Mouse (Mus musculus) CD4-positive helper T cell, adult 2 months (primary cell): ENCODE measurements around the gene Gm49322.
"Not testable (repeated sequence)": the region's sequence is repeated elsewhere in the genome, so short reads cannot be mapped to it uniquely, and the experiment has no call there.

Source experiments
- DNase-seq: peaks from one replicate; pipeline ENCODE4 v3.0.0-alpha.2; 2012; ENCODE audit warnings: low read depth, missing footprints, low spot score

Gene Gm49322

DNA sequence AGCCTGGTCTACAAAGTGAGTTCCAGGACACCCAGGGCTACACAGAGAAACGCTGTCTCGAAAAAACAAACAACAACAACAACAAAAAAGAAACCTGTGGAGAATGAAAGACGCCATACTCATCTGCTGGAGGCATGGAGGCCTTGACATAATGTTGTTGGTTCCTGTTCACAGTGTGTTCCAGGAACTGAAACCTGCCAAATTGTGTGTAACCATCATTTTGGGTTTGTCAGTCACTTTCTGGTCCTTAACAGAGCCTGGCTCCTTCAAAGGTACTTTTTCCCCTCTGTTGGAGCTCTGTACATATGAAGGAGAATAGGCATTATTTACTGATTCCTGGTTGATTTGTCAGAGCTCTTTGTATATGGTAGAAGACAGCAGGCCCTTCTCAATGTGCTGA lies 6.1 kb downstream of the Gm49322 start:
- no peak for DNase-seq

DNA sequence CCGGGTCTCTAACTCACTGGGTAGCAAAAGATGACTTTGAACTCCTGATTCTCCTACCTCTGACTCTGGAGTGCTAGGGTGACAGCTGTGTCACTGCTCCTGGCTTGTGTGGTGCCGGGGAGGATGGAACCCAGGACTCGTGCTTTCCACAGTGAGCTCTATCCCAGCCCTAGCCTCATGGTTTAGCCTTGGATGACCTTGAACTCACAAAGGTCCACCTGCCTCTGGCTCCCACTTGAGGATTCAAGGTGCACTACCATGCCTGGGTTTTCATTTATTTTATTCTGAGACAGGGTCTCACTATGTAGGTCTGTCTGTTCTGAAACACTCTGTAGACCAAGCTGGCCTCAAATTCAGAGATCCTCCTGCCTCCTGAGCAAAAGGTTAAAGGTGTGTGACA lies 8.0 kb downstream of the Gm49322 start:
- DNase-seq, result no peak

DNA sequence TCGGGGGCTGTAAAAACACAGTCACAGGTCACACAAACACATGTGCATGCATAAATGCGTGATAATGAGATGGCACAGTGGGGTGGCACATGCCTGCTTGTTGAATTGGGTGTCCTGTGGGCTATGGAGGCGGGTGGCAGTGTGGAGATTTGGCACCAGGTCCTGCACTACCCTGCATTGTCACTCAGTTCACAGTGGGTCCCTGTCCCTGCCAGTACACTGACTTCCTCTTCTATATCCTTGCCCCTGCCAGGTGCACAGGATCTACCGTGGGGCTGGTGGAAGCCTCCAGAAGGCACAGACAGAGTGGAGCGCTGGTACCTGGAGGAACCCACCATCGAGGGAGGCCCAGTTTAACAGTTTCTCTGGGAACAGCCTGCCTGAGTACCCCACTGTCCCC lies 8.5 kb downstream of the Gm49322 start:
- no peak for DNase-seq

DNA sequence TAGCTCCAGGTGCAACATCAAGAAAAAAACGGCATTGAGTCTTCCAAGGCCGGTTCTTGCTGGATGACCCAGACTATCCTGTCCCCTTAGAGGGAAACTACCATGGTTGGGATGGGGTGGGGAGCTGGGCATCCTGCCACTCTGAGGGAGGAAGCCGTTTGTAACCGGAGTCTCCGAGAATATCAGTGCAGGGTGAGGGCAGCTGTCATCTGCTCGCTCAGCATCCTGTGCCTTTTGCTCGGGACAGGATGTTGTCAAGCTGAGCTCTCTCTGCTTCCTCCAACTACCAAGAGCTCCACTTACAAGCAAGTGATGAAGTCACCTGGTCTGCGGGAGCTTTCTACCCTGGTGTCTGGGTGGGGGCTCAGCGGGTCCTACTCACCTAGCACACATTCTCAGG lies 12.4 kb downstream of the Gm49322 start:
- DNase-seq, result peak; percentile 86

DNA sequence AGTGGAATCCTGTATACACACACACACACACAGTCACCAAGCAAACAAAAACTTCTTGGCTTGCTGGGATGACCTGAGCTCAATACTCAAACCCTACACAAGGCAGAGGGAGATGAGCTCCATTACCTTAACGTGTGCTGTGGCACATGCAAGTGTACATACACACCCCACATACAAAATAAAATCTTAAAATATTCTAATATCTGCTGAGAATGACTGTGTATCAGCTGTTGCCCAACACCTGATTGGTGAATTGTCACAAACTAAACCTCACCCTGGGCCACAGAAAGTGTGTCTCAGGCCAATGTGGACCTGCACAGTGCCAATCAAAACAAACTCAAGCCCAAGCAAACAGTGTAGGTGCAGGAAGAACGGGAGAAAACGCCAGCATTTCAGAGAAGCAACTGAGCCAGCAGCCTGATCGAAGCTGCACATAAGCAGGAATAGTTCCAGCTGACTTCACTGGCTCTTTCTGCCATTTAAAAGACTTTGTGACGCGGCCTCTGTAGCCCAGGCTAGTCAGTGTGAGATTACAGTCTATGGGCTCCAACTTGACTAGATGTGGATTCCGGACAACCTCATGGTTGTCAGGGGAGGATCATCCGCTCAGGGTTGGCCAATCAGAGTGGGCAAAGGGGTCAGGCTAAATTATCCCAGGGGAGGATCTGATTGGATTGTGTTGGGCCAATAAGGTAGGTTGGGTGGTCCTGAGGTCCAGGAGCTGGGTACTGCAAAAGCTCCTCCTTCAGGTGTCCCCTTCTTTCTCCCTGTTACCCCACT lies 13.8 kb downstream of the Gm49322 start:
- no peak for DNase-seq

DNA sequence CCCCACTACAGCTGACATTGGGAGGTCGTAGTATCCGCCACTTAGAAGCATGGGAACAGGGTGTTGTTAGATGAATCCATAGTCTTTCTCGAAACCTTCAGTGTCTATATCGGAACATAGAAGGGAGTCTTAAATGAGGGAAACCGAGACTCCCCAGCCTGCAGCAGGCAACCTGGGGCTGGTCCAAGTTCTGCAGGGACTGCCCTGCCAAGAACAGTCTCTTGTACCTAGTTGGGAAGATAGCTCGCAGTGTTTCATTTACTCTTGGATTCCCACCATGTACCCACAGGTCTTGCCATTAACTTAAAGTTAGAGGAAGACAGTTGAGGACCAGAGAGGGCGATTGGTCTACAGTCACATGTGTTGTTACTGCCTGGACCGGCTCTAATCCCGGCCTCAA lies 14.5 kb downstream of the Gm49322 start:
- DNase-seq, result no peak

DNA sequence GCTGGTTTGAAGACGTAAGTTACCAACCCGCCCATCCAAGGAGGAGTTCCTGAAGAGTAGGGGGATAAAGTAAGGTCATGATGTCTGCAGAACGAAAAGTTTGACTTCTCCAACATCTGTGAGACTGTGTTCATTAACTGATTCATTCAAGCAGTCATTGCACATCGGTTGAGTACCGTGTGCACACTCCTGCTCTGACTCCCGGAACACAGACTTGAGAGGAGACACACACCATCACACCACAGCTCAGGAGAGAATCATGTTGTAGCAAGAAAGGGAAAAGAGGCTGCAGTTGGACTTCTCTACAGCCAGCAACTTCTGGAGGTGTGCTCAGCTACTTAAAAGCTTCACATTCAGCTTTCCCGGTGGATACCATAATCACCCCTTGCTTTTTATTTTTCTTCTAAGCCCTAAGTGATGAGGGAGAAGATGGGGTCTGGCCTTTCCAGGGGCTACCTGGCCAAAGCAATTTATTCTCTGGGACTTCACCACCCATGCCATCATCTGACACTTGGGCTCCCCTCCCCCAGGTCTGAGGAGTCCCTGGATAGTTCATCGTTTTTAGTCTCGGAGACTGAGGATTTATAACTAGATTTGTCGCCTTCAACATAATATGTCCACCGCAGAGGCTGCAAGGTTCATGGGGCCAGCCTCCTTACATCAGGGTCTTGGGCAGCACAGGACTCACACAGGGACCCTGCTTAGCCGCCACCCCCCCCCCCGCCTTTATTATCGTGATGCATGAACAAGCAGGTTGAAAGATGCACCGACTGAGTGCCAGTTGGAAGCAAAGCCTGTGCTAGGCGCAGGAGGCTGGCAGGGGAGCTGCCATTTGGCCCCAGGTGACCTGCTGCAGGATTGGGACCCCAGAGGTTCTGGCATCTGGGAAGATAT lies 15.2 kb downstream of the Gm49322 start:
- DNase-seq, result no peak

DNA sequence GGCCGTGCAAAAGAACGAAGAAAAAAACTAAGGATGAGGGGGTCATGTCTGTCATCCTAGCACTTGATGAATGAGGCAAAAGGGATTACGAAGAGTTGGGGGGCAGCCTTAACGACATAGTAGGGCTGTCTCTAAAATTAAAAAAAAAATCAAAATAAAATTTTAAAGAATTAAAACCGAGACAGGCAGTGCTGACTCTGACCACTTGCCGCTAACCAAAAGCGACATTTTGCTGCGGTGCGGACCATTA lies 15.8 kb downstream of the Gm49322 start:
- no peak for DNase-seq

DNA sequence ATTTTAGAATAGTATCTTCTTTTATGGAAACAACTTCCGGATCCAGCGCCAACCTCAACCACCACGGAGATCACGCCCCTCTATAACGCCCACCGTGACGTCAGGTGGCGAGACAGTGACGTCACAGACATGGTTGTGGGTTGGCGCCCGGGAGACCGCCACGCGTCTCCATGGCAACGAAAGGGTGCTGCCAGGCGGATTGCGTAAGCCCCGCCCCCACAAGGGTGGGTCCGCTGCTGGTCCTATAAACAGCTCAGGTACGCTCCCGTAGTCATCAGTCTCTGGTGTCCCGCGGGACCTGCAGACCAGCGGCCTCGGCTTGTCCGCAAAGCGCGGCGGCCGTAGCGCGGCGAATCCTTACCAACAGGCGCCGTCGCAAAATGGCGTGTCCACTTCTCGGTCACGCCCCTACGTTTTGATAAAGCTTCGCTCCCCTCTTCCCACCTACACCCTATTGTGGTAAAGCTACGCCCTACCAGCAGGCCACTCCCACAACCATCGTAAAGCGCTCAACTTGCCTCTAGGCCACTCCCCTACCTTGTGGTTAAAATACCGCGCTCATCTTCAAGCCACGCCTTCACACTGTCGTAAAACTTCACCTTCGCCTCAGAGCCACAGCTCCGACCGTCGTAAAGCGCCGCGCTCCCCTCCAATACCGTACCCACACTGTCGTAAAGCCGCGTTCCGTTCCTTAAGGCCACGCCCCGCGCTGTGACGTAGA lies 16.3 kb downstream of the Gm49322 start:
- peak; percentile 100 for DNase-seq

DNA sequence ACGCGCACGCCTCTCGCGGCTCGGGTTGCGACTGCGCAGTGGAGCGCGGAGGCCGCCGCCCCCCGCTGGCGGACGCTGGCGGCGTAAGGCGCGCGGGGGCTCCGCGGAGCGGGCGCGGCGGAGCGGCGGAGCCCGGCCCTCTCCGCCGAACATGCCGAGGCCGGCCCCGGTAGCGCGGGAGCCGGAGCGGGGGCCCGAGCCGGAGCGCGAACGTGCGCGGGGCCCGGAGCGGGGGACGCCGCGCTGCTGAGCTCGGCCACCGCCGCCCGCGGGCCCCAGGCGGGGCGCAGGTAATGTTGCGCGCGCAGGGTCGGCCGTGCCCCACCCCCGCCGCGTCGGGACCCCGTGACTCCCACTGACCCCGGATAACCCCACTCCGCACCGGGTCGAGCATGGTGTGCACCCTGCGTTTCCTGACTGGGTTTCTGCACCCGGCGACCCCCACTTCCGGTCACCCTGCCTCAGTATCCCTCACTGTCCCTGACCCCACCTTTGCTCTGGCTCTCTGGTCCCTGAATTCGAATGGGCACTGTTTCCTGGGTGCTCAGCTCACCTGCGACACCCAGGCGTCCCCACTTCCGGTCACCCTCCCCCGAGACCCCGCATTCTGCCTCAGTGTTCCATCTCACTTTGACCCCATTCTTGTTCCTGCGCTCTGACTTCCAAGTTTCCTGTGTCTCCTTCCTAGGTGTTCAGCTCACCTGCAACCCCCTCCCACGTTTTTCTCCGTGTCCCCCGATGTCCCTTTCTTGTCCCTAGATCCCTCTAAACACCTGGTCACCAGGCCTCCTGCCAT lies 17.0 kb downstream of the Gm49322 start, which contains the start of gene Csnk1g2:
Gene Csnk1g2 (plus strand): TSS at position 178 of the 796 bp plus-strand sequence.
- peak; percentile 85 for DNase-seq

DNA sequence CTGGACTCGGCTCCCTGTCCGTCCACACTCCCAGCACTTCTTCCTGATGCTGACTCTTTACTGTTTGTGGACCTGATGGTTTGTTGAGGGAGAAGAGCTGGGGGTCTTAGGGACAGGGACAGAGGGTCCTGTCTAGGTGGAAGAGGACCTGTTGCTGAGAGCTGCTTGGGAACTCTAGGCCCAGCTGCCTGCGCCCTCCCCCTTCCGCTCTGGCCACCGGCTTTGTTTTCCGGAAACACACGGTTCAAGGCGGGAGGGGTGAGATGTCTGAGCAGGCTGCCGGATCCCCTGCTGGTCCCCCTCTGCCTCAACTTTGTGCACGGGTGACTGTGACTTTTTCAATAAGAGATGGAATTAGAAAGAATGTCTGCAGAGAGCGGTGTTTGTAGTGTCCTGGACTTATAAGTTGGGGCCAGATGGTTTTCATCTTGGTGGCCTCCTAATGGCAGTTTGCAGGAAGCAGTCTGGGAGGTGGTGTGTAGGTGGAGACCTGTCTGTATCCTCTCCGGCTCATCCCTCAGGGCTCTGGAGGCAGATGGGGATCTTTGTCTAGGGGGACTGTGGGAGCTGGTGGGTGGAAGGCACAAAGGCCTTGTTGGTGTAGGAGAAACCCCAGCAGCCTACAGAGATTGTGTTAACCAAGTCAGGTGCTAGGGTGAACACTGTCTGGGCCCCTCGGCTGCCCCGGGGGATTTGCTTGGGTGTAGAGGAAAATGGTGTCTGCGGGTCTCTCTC lies 17.8 kb downstream of the Gm49322 start:
- peak; percentile 81 for DNase-seq

DNA sequence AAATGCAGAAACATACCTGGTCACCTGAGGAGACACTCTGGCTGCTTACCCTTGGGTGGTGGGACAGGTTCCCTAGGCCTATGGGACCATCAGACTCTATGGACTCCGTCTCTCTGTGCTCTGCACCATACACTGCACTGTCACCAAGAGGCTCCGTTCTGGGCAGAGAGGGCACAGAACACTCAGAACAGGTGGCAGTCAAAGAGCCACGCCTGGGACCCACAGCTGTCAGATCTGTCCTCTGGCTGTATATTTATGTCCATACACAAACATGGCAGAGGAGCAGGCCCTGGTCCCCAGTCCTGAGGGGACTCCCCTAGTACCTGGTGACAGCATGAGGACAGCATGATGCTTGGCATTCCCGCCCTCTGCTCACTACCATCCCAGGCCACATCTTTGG lies 19.9 kb downstream of the Gm49322 start:
- DNase-seq, result no peak

DNA sequence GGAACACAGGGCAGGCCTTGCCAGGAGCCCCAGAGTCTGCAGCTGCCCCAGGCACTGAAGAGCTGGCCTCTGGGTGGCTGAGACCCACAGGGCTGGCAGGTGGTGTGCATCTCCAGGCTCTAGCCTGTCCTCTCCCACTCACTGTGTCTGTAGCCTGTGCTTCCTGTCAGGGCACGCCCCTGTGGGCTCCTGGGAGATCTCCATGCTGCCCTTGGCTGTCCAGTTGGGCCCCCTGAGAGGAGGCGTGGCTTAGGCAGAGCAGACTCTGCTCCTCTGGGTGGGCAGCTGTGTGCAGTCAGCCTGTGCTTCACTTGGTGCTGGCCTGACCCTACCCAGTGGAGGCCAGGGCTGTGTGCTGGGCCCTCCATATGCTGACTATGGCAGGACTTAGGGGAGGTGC lies 21.9 kb downstream of the Gm49322 start:
- no peak for DNase-seq

DNA sequence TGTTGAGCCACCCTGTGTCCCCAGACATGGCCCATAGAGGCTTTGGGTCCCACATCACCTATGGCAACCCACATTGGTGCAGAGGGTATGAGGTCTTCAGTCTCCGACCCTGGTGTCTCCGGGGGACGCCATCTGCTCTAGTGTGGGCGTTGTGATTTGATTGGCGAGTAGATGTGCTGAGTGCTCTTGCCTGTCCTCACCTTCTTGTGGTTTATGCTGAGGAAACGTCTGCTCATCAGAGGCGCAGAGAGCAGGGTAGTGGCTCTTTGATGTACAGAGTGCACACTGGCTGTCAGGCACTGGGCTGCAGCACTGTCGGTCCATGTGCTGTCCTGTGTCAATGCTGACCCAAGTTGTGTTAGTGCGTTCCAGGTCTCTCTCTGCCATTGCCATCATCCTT lies 23.1 kb downstream of the Gm49322 start:
- peak; percentile 66 for DNase-seq

DNA sequence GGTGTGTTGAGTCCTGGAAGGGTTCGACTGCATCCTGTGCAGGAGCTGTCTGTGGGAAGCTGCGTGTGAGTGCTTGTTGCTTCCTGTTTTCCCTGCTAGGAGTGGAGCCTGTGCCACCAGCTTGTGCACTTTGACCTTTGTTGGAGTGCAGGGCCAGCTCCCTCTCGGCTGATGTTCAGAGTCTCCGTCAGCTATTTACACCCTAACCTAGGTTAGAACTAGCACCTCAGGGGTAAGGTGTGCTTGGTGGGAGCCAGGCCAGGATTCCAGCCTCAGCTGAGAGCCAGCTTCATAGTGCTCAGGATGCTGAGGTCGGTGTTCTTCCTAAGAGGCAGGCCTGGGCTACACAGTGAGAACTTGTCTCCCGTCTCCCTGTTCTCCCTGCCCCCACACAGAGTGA lies 29.5 kb downstream of the Gm49322 start:
- DNase-seq, result no peak

DNA sequence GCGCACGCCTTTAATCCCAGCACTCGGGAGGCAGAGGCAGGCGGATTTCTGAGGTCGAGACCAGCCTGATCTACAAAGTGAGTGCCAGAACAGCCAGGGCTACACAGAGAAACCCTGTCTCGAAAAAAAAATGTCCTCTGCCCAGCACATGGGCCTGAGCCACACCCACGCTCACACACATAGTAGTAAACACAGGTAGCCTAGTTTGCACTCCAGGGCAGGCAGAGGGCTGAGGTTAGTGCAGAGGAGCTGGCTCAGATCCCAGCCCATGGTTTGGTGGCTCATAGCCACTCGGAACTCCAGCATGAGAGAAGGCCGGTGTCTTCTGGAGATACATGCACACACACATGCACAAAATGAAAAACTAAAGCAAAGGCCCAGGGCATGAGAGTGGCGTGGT lies 41.1 kb downstream of the Gm49322 start:
- DNase-seq, result no peak

DNA sequence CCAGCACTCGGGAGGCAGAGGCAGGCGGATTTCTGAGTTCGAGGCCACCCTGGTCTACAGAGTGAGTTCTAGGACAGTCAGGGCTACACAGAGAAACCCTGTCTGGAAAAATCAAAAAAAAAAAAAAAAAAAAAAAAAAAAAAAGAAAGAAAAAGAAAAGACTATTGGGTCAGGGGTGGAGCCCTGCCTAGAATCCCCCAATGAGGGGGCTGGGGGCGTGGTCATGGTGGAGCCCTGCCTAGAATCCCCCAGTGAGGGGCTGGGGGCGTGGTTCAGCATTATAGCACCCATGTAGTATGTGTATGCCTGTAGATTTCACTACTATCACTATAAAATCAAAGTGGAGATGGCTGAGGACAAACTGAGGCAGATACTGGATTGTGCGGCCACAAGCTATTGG lies 44.1 kb downstream of the Gm49322 start:
- not testable (repeated sequence) for DNase-seq

DNA sequence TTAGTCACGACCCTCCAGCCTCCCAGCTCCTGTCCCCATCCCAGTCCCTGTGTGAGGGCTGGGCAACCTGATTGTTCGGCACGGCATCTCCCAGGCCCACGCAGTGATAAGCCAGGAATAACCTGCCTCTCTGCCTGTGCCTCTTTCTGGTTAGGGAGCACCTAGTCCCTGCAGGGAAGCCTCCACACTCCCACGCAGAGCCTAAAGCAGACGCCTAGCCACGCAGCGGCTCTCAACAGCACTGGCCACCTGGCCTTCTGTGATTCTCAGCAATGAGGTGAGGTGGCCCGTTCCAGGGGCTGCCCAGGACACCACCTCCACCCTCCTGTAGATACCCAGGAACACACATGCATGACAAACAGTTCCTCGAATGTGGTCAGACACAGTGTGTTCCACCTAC lies 44.6 kb downstream of the Gm49322 start:
- DNase-seq, result no peak

DNA sequence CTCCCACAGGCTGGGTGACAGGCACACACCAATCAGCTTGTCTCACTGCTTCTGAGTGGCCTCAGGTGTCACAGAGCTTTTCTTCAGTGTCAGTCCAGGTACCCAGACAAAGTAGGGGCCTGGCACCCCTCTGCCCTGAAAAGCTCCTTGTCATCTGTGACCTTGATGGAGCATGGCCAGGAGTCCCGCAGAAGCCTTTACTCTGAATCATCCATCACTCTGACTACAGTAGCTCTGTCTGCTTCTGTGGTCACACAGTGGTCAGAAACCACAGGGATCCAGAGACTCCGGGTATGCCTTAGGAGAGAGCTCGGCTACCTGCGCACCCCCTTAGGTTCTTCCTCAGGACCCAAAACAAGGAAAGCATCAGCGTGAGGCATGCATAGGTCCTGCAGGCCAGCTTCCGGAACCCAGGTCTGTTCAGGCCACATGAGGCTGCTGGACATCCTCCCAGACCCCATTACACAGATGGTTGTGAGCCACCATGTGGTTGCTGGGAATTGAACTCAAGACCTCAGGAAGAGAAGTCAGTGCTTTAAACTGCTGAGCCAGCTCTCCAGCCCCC lies 47.4 kb downstream of the Gm49322 start:
- DNase-seq, result no peak

DNA sequence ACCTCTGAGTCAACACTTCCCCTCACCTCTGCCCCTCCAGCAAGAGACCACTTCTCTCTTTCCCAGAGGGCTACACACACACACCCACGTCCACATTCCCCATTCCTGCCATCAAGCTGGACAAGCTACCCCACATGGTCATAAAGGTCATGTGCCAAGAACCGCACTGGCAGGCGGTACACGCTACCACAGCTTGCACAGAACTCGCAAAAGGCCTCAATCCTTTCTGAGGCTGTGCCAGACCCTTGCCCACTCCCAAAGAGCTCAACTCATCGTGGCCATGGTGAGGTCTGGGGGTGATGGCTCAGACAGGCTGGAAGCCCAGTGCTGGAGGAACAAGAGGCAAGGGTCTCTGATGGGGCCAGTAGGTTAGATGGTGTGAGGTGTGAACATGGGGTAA lies 49.0 kb downstream of the Gm49322 start:
- no peak for DNase-seq
